ENCODE assay signal across 7 mouse cellular contexts in genomic region chr11:21238279-21239020, GRCm38 (mm10). TPM values are rescaled to one million over a fixed set of nuclear protein-coding genes. Genes with fewer than 3 reads are reported as not detected.
DNase-seq lines count a peak whose midpoint lies in the region; ATAC-seq and TF ChIP-seq lines count a peak whose summit lies in the region.

No protein-coding gene starts in this region.

- peak; percentile 62 for DNase-seq in 416B (ENCODE audit: low read depth)
- peak; percentile 47 for DNase-seq in CH12.LX (ENCODE audit: extremely low read depth)
- peak in 1 of 2 experiments; percentile 83 for DNase-seq in heart, adult 2 months
- DNase-seq in spleen, adult 2 months (ENCODE audit: low read depth in 1 of 2, low spot score in 2 of 2) = peak in 1 of 2 experiments; percentile 29

- peaks cover 3 to 26% of the 10 kb centered on the region in 2 experiments; a peak in 3 of 4 replicates for H3K4me1 ChIP-seq in CH12.LX (ENCODE audit: control insufficient read depth in 1 of 2, insufficient read depth in 2 of 2)
- H3K4me1 ChIP-seq in cortical plate, adult 2 months (ENCODE audit: control insufficient read depth, insufficient read depth, low read length) = peaks cover 2% of the 10 kb centered on the region; the same call in 1 of the 2 replicates
- H3K4me1 ChIP-seq in heart, adult 2 months (ENCODE audit: control insufficient read depth, insufficient read depth, low read length) = peaks cover 5% of the 10 kb centered on the region
- H3K4me1 ChIP-seq in kidney, embryonic 16.5 days (ENCODE audit: insufficient read depth, low read length) = peaks cover 10% of the 10 kb centered on the region
- no peaks in the 10 kb centered on the region for H3K4me1 ChIP-seq in spleen, adult 2 months (ENCODE audit: control insufficient read depth, insufficient read depth, insufficient read length)

- TF ChIP-seq RAD21 in CH12.LX (IDR thresholded peaks at IDR 0.05; ENCODE audit: low read depth, low read length) = no peak; the same call in 1 of the 2 replicates

- no peaks in the 10 kb centered on the region for H3K9me3 ChIP-seq in CH12.LX (replicated peaks; ENCODE audit: low read length)
- no peaks in the 10 kb centered on the region for H3K9me3 ChIP-seq in kidney, embryonic 16.5 days (ENCODE audit: low read length)

- dilution Hi-C loops in CH12.LX (cut with MboI; ENCODE audit: extremely low pct_ligation_motif_present, extremely low pct_unique_long_range_greater_than_20kb, low sequenced_read_pairs) = no loop called here

- peak overlapping the region; percentile 87 for H3K9ac ChIP-seq in CH12.LX (ENCODE audit: insufficient read depth, low read depth)
- peak overlapping the region; percentile 93 for H3K9ac ChIP-seq in heart, adult 2 months (ENCODE audit: low read depth, low read length)
- H3K9ac ChIP-seq in kidney, embryonic 16.5 days (replicated peaks; ENCODE audit: low read length) = peak overlapping the region; percentile 100

- H3K4me3 ChIP-seq in CH12.LX (replicated peaks in 1 of 3; ENCODE audit: low read depth in 2 of 3, low read length in 2 of 3, poor library complexity in 1 of 3) = peak overlapping the region; percentile 71 to 99 (median 97)
- peak overlapping the region; percentile 74 for H3K4me3 ChIP-seq in cortical plate, adult 2 months (ENCODE audit: insufficient read depth, low read length)
- peak overlapping the region; percentile 72 for H3K4me3 ChIP-seq in heart, adult 2 months
- peak overlapping the region; percentile 76 for H3K4me3 ChIP-seq in kidney, embryonic 16.5 days (ENCODE audit: low read length)
- peak overlapping the region; percentile 97 for H3K4me3 ChIP-seq in spleen, adult 2 months (ENCODE audit: extremely low read depth, insufficient read depth, insufficient read length)

- no peak for TF ChIP-seq EP300 in CH12.LX (IDR thresholded peaks at IDR 0.05; ENCODE audit: low read length)
- no peak for TF ChIP-seq EP300 in heart, adult 2 months (IDR thresholded peaks at IDR 0.05; ENCODE audit: insufficient read depth, low read depth, low read length)

- peak overlapping the region; percentile 86 for H3K4me2 ChIP-seq in CH12.LX (ENCODE audit: insufficient read depth, low read depth, poor library complexity, severe bottlenecking)
- peak overlapping the region; percentile 62 for H3K4me2 ChIP-seq in kidney, embryonic 16.5 days (replicated peaks; ENCODE audit: low read depth, low read length)

- no peaks in the 10 kb centered on the region for H3K27me3 ChIP-seq in CH12.LX (replicated peaks)
- H3K27me3 ChIP-seq in heart, adult 2 months (ENCODE audit: control insufficient read depth, insufficient read depth, low read length) = no peaks in the 10 kb centered on the region
- no peaks in the 10 kb centered on the region for H3K27me3 ChIP-seq in kidney, embryonic 16.5 days (ENCODE audit: insufficient read depth, low read length)
- no peaks in the 10 kb centered on the region for H3K27me3 ChIP-seq in spleen, adult 2 months (ENCODE audit: control insufficient read depth, insufficient read depth, low read length)

- TF ChIP-seq CTCF in CH12.LX (conservative IDR thresholded peaks at IDR 0.05 in 1 of 2, IDR thresholded peaks at IDR 0.05 in 1 of 2; ENCODE audit: low read depth in 2 of 2, low read length in 2 of 2) = no peak
- no peak for TF ChIP-seq CTCF in cortical plate, adult 2 months (IDR thresholded peaks at IDR 0.05; ENCODE audit: extremely low read depth, insufficient read depth, low read length)
- no peak for TF ChIP-seq CTCF in heart, adult 2 months (IDR thresholded peaks at IDR 0.05)
- no peak for TF ChIP-seq CTCF in spleen, adult 2 months (IDR thresholded peaks at IDR 0.05; ENCODE audit: extremely low read depth, insufficient read depth, insufficient read length, insufficient replicate concordance)

- intact Hi-C loops in heart, adult 2 months (cut with DNase I) = loop anchor here (2.0 to 5.0 kb wide), 3 partner anchors 134 to 321 kb away; partner anchors contain the start of gene Ugp2

- peaks cover 41% of the 10 kb centered on the region for H3K79me2 ChIP-seq in CH12.LX (replicated peaks; ENCODE audit: control insufficient read depth, extremely low read depth, insufficient read depth, poor library complexity, severe bottlenecking)
- no peaks in the 10 kb centered on the region for H3K79me2 ChIP-seq in heart, adult 2 months (replicated peaks; ENCODE audit: control insufficient read depth, insufficient read depth, low read length)

- H3K27ac ChIP-seq in CH12.LX (ENCODE audit: insufficient read depth, low read depth) = peak overlapping the region; percentile 79
- peak overlapping the region; percentile 92 for H3K27ac ChIP-seq in cortical plate, adult 2 months (ENCODE audit: insufficient read depth, low read length)
- H3K27ac ChIP-seq in heart, adult 2 months = peak overlapping the region; percentile 95
- peak overlapping the region; percentile 96 for H3K27ac ChIP-seq in kidney, embryonic 16.5 days (ENCODE audit: low read length)
- H3K27ac ChIP-seq in spleen, adult 2 months (ENCODE audit: insufficient read depth, low read length) = peak overlapping the region; percentile 99

- H3K36me3 ChIP-seq in CH12.LX (replicated peaks in 1 of 2; ENCODE audit: control insufficient read depth in 1 of 2, insufficient read depth in 1 of 2, low read length in 1 of 2) = no peaks in the 10 kb centered on the region
- peaks cover 13% of the 10 kb centered on the region for H3K36me3 ChIP-seq in heart, adult 2 months (ENCODE audit: control insufficient read depth, insufficient read depth, low read length)
- no peaks in the 10 kb centered on the region for H3K36me3 ChIP-seq in kidney, embryonic 16.5 days (ENCODE audit: insufficient read depth, low read length)
- H3K36me3 ChIP-seq in spleen, adult 2 months (ENCODE audit: control insufficient read depth, insufficient read depth, low read length) = no peaks in the 10 kb centered on the region

- TF ChIP-seq POLR2A in CH12.LX (IDR thresholded peaks at IDR 0.05; ENCODE audit: low read depth, low read length) = peak; percentile 76
- 0 out of 2 replicates have a peak, but pooled peaks have one; percentile 9 for TF ChIP-seq POLR2A in cortical plate, adult 2 months (IDR thresholded peaks at IDR 0.05; ENCODE audit: extremely low read depth, insufficient read depth, low read length)
- TF ChIP-seq POLR2A in heart, adult 2 months (IDR thresholded peaks at IDR 0.05; ENCODE audit: insufficient read depth, low read depth, low read length) = 0 out of 2 replicates have a peak, but pooled peaks have one; percentile 29
- peak; percentile 59; the same call in 1 of the 2 replicates for TF ChIP-seq POLR2A in spleen, adult 2 months (IDR thresholded peaks at IDR 0.05; ENCODE audit: low read depth, low read length)

- WGBS in heart, adult 2 months = 1% methylated on average over 47 of the region's 65 CpGs
- WGBS in kidney, embryonic 16.5 days = 1% methylated on average over 45 of the region's 65 CpGs
- 1% methylated on average over 50 of the region's 65 CpGs for WGBS in spleen, adult 2 months

- in situ Hi-C loops in CH12.LX (cut with MboI; ENCODE audit: low pct_ligation_motif_present, low pct_unique_long_range_greater_than_20kb, low sequenced_read_pairs) = no loop called here

- peak; percentile 88 for ATAC-seq in kidney, embryonic 16.5 days (ENCODE audit: low FRiP score, low TSS enrichment)
- ATAC-seq in megakaryocyte progenitor cell, adult 5-6 weeks (replicated peaks; ENCODE audit: poor library complexity) = peak; percentile 64

TF ChIP-seq in CH12.LX, 34 proteins besides CTCF, POLR2A, EP300 and RAD21 (continues in another document):
- 0 out of 2 replicates have a peak, but pooled peaks have one; percentile 8 for TF ChIP-seq ZNF384 (IDR thresholded peaks at IDR 0.05; ENCODE audit: low read depth, low read length)
- no peak for TF ChIP-seq CHD2 (IDR thresholded peaks at IDR 0.05; ENCODE audit: low read length)
- TF ChIP-seq SMC3 (IDR thresholded peaks at IDR 0.05; ENCODE audit: low read depth, low read length) = no peak
- 0 out of 2 replicates have a peak, but pooled peaks have one; percentile 20 for TF ChIP-seq MYC (IDR thresholded peaks at IDR 0.05; ENCODE audit: low read depth, low read length)
- peak; percentile 33; the same call in 1 of the 2 replicates for TF ChIP-seq NRF1 (IDR thresholded peaks at IDR 0.05; ENCODE audit: low read depth, low read length)
- no peak for TF ChIP-seq MEF2A (IDR thresholded peaks at IDR 0.05; ENCODE audit: borderline replicate concordance, low read depth, low read length)
- peak; percentile 28; the same call in 1 of the 2 replicates for TF ChIP-seq UBTF (IDR thresholded peaks at IDR 0.05; ENCODE audit: low read depth, low read length)
- no peak for TF ChIP-seq TBP (conservative IDR thresholded peaks at IDR 0.05; ENCODE audit: low read depth, low read length)
- peak; percentile 70 for TF ChIP-seq MAZ (IDR thresholded peaks at IDR 0.05; ENCODE audit: low read depth, low read length)
- 0 out of 2 replicates have a peak, but pooled peaks have one; percentile 6 for TF ChIP-seq BHLHE40 (IDR thresholded peaks at IDR 0.05; ENCODE audit: low read depth, low read length)
- peak; percentile 84 for TF ChIP-seq NELFE (IDR thresholded peaks at IDR 0.05; ENCODE audit: low read depth, low read length)
- TF ChIP-seq RCOR1 (conservative IDR thresholded peaks at IDR 0.05; ENCODE audit: low read depth, low read length) = no peak
- no peak for TF ChIP-seq JUN (IDR thresholded peaks at IDR 0.05; ENCODE audit: insufficient read depth, low read depth, low read length)
- no peak for TF ChIP-seq POLR2AphosphoS2 (IDR thresholded peaks at IDR 0.05; ENCODE audit: low read depth, low read length)
- peak; percentile 47; the same call in 1 of the 2 replicates for TF ChIP-seq TCF12 (IDR thresholded peaks at IDR 0.05; ENCODE audit: low read depth, low read length)
- TF ChIP-seq CHD1 (IDR thresholded peaks at IDR 0.05; ENCODE audit: low read depth, low read length) = peak; percentile 90
- TF ChIP-seq GABPA (IDR thresholded peaks at IDR 0.05; ENCODE audit: insufficient replicate concordance, low read depth, low read length) = no peak
- no peak; the same call in 1 of the 2 replicates for TF ChIP-seq HCFC1 (IDR thresholded peaks at IDR 0.05; ENCODE audit: low read depth, low read length)
- peak; percentile 50; the same call in 1 of the 2 replicates for TF ChIP-seq ELF1 (IDR thresholded peaks at IDR 0.05; ENCODE audit: low read depth, low read length)
- TF ChIP-seq JUND (conservative IDR thresholded peaks at IDR 0.05; ENCODE audit: low read depth, low read length) = no peak

RNA-seq across cellular contexts. Expression of gene Vps54, which starts 0.6 kb away (rescaled TPM):
- total RNA-seq in CH12.LX (2012; rRNA removed) (20.4 and 24.7 TPM in 2 replicates), CH12.LX (2014; rRNA removed) (37.5 and 43.5 TPM in 2 replicates)
- 22.7 and 22.9 TPM in 2 replicates for polyA plus RNA-seq in CH12.LX (2012; ENCODE audit: insufficient read length, low read depth)
- polyA plus RNA-seq in cortical plate, adult 2 months (2012; rRNA removed) = 22.9 and 25.2 TPM in 2 replicates
- 10 to 100 TPM; 17.8 to 18.8 TPM for total RNA-seq in heart, adult 2 months (2021)
- 7.9 and 17.0 TPM in 2 replicates for polyA plus RNA-seq in heart, adult 2 months (2012; rRNA removed)
- 11.1 and 14.1 TPM in 2 replicates for polyA plus RNA-seq in kidney, embryonic 16.5 days (2015; fragmentation: Nextera tagmentation; extraction: Ambion mirVana)
- total RNA-seq in megakaryocyte progenitor cell, adult 5-6 weeks (2015) = 31.4 TPM in 2 replicates
- total RNA-seq in megakaryocyte progenitor cell, adult 5-6 weeks (2017) = 36.8 and 59.3 TPM in 2 replicates
- polyA plus RNA-seq in spleen, adult 2 months (2012; rRNA removed) = 6.7 and 7.0 TPM in 2 replicates

Comparison
In these comparisons a context has a peak if more than half of its experiments do, and no peak if none do; other contexts are left out.
1. POLR2A ChIP-seq: peak in every context shown above with its lines; median percentile 76 in CH12.LX; 59 in spleen, adult 2 months; 29 in heart, adult 2 months; 9 in cortical plate, adult 2 months.